Mouse (Mus musculus): ENCODE results near the gene Uchl3. TPM values are rescaled to one million over a fixed set of nuclear protein-coding genes. Genes with fewer than 3 reads are reported as not detected.

Gene Uchl3
- polyA plus RNA-seq, 2 experiments, result 33.9 to 73.0 TPM

DNA sequence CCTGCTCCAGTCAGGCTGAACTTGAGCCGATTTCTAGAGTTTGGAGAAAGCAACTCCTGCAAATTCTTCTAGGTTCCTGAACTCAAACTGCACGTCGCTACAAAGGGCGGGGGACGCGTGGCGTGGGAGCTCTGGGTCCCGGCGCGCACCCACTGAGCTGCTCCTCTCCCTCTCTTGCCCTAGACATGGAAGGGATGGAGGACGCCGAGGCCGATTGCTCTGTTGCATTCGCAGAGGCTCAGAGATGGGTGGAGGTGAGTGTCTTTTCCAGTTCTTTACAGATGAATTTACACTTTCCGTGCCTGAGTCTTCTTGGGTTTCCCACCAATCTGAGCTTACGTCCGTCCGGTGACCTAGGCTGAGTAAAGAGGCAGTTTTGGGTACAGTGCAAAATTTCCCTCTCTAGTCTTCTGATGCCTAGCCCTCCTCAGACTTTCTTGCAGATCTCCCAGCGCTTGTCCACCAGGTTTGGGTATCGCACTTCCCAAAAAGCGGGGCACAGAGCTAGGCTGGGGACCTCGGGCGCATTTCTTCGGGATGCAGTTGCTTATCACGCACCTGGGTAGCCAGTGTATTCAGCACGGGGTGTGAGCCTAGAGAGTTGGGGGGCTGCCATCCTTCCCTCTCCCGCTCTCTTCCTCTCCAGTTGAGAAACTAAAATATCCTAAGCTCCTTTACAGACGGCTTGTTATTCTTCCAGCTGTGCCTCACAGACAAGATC lies 76.4 kb downstream of the Uchl3 start:
- no peak for ATAC-seq (ENCODE audit: insufficient read depth)
- Histone ChIP-seq H3K9ac (replicated peaks) (no peak overlapping the region), H3K4me3 (ENCODE audit: insufficient read depth in 1 of 2, low read depth in 2 of 2, low read length in 2 of 2) (peak overlapping the region; percentile 48 to 49; a peak in 3 of 4 replicates), H3K9me3 (ENCODE audit: control insufficient read depth, low read length) (no peaks in the 10 kb centered on the region), H3K36me3 (replicated peaks; ENCODE audit: control insufficient read depth, insufficient read depth, low read depth) (no peaks in the 10 kb centered on the region), H3K27me3 (ENCODE audit: control insufficient read depth, insufficient read depth, low read length) (peaks cover 25% of the 10 kb centered on the region), H3K4me1 (replicated peaks; ENCODE audit: control insufficient read depth in 2 of 2, insufficient read depth in 2 of 2, low read length in 1 of 2) (no peaks in the 10 kb centered on the region), H3K4me2 (ENCODE audit: low read depth) (peak overlapping the region; percentile 55), H3K27ac (no peak overlapping the region)
- DNase-seq (ENCODE audit: low read depth in 3 of 3, low spot score in 3 of 3), result no peak
- WGBS (ENCODE audit: insufficient replicate concordance), result 3% methylated on average over 28 of the region's 28 CpGs
- TF ChIP-seq EP300 (IDR thresholded peaks at IDR 0.05; ENCODE audit: low read depth), result no peak

DNA sequence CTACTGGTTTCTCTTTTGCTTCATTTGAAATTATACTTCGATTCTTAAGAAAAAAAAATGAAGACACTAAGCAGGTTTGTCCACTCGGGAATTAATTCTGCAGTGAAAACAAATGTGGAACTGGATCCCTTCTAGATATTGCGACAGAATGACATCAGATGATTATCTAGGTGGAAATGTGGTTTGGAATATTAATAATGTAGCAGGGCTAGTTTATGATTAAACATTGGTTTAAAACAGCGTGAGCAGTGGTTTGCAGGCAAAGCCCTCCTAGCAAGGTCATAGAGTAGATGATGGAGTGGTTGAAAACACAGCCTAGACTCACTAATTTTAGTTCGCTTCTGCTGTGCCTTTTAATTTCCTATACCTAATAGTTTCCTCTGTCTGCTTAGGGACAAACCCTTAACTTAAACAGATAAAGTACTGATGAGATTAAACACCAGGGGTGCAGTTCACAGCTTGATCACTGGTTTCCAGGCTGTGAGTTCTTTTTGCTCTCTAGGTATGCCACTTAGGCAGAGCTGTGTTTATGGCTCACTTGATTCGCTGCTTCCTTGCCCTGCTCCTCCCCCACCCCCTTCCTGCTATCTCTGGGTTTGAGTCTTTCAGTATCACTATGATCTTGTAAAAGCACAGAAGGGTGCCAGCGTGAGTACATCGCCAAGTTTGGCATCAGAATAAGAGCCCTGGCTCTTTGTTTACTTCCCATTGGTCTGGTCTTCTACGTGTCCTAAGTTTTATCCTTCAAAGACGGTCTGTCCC lies 80.0 kb downstream of the Uchl3 start:
- 23% methylated on average over 10 of the region's 10 CpGs for WGBS (ENCODE audit: insufficient replicate concordance)
- Histone ChIP-seq H3K4me2 (ENCODE audit: low read depth) (no peak overlapping the region), H3K27ac (no peak overlapping the region), H3K36me3 (replicated peaks; ENCODE audit: control insufficient read depth, insufficient read depth, low read depth) (no peaks in the 10 kb centered on the region), H3K4me3 (ENCODE audit: insufficient read depth in 1 of 2, low read depth in 2 of 2, low read length in 2 of 2) (no peak overlapping the region), H3K27me3 (ENCODE audit: control insufficient read depth, insufficient read depth, low read length) (peaks cover 21% of the 10 kb centered on the region), H3K9ac (replicated peaks) (no peak overlapping the region), H3K9me3 (ENCODE audit: control insufficient read depth, low read length) (no peaks in the 10 kb centered on the region), H3K4me1 (replicated peaks; ENCODE audit: control insufficient read depth in 2 of 2, insufficient read depth in 2 of 2, low read length in 1 of 2) (no peaks in the 10 kb centered on the region)
- TF ChIP-seq CTCF (IDR thresholded peaks at IDR 0.05; ENCODE audit: low read depth) (no peak), EP300 (IDR thresholded peaks at IDR 0.05; ENCODE audit: low read depth) (no peak)
- no peak for DNase-seq (ENCODE audit: low read depth in 3 of 3, low spot score in 3 of 3)
- ATAC-seq (ENCODE audit: insufficient read depth), result no peak

DNA sequence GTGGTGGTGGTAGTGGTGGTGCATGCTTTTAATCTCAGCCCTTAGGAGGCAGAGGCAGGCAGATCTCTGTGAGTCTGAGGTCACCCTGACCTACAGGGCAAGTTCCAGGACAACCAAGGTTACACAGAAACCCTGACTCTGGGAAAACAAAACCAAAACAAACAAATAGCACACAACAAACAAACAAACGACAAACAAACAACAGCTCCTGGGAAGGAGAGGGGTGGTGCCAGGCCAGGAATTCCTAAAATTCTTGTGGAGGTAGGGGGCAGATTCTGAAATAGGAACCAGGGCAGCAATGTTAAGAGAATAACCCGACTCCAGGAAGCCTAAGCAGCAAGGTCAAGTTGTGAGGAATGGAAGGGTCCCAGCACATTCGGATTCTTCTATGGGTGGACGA lies 83.7 kb downstream of the Uchl3 start:
- ATAC-seq (ENCODE audit: insufficient read depth) (no peak), DNase-seq (ENCODE audit: low read depth in 3 of 3, low spot score in 3 of 3) (no peak)
- Histone ChIP-seq H3K36me3 (replicated peaks; ENCODE audit: control insufficient read depth, insufficient read depth, low read depth) (no peaks in the 10 kb centered on the region), H3K4me3 (ENCODE audit: insufficient read depth in 1 of 2, low read depth in 2 of 2, low read length in 2 of 2) (no peak overlapping the region), H3K9ac (replicated peaks) (no peak overlapping the region), H3K4me1 (replicated peaks; ENCODE audit: control insufficient read depth in 2 of 2, insufficient read depth in 2 of 2, low read length in 1 of 2) (no peaks in the 10 kb centered on the region), H3K27me3 (ENCODE audit: control insufficient read depth, insufficient read depth, low read length) (no peaks in the 10 kb centered on the region), H3K27ac (no peak overlapping the region), H3K4me2 (ENCODE audit: low read depth) (no peak overlapping the region), H3K9me3 (ENCODE audit: control insufficient read depth, low read length) (no peaks in the 10 kb centered on the region)
- no peak for TF ChIP-seq EP300 (IDR thresholded peaks at IDR 0.05; ENCODE audit: low read depth)
- TF ChIP-seq CTCF (IDR thresholded peaks at IDR 0.05; ENCODE audit: low read depth), result no peak
- 50% methylated on average over 4 of the region's 4 CpGs for WGBS (ENCODE audit: insufficient replicate concordance)

Other genes with a start within 250 kb of the Uchl3 start
- gene Tbc1d4, start 44.8 kb upstream of the Uchl3 start, polyA plus RNA-seq (2012; rRNA removed), result 0.69 and 0.85 TPM in 2 replicates
- 1.3 and 1.9 TPM in 2 replicates for gene Tbc1d4, start 44.8 kb upstream of the Uchl3 start, polyA plus RNA-seq (2014; fragmentation: Nextera tagmentation; extraction: Ambion mirVana)
- gene Commd6, start 13.3 kb upstream of the Uchl3 start, polyA plus RNA-seq (2012; rRNA removed), result 14.8 and 20.2 TPM in 2 replicates
- gene Commd6, start 13.3 kb upstream of the Uchl3 start, polyA plus RNA-seq (2014; fragmentation: Nextera tagmentation; extraction: Ambion mirVana), result 40.7 and 42.0 TPM in 2 replicates
- gene Gm9922, start 75.8 kb downstream of the Uchl3 start, polyA plus RNA-seq (2012; rRNA removed), result not detected in 2 replicates
- gene Gm9922, start 75.8 kb downstream of the Uchl3 start, polyA plus RNA-seq (2014; fragmentation: Nextera tagmentation; extraction: Ambion mirVana), result not detected in 2 replicates
- 1.4 and 2.4 TPM in 2 replicates for gene Lmo7, start 76.0 kb downstream of the Uchl3 start, polyA plus RNA-seq (2012; rRNA removed)
- 2.2 and 2.3 TPM in 2 replicates for gene Lmo7, start 76.0 kb downstream of the Uchl3 start, polyA plus RNA-seq (2014; fragmentation: Nextera tagmentation; extraction: Ambion mirVana)